Mouse (Mus musculus) spleen, adult 2 months (tissue): ENCODE results near the gene Npm1.

Source experiments
- CTCF ChIP-seq: fragments of 200-500 bp; IDR thresholded peaks from 2 replicates; pipeline ENCODE4 v1.5.1; 2011; ENCODE audit warnings: mild to moderate bottlenecking, inconsistent platforms; ENCODE audit not compliant: insufficient read depth, insufficient read length, insufficient replicate concordance; ENCODE audit errors: extremely low read depth
- POLR2A ChIP-seq: fragments of 200-500 bp; IDR thresholded peaks from 2 replicates; pipeline ENCODE4 v1.6.1; 2011; ENCODE audit warnings: low read depth, low read length, inconsistent platforms

GRCm38 (mm10) chr11:33204329-33204705 is 41.3 kb upstream of the Npm1 start:
- TF ChIP-seq CTCF (no peak), POLR2A (no peak)
